Mouse (Mus musculus): ENCODE data around the gene S100a5. TPM values are rescaled to one million over a fixed set of nuclear protein-coding genes. Genes with fewer than 3 reads are reported as not detected.
A peak's percentile ranks its signal among the peaks of the same experiment; 100 is the strongest.

Gene S100a5
- total RNA-seq, 2 experiments from 2014 or later, result not detected

GRCm38 (mm10) chr3:90621552-90621951 lies 13.2 kb downstream of the S100a5 start:
- DNase-seq (ENCODE audit: extremely low spot score in 1 of 2, low spot score in 1 of 2), result no peak

GRCm38 (mm10) chr3:90623435-90624071 lies 15.2 kb downstream of the S100a5 start:
- DNase-seq (ENCODE audit: extremely low spot score in 1 of 2, low spot score in 1 of 2), result peak in 1 of 2 experiments; percentile 53

- DNase-seq (ENCODE audit: extremely low spot score in 1 of 2, low spot score in 1 of 2), result no peak
Observed at GRCm38 (mm10) chr3:90625496-90625895, 17.2 kb downstream of the S100a5 start.

- no peak for DNase-seq (ENCODE audit: extremely low spot score in 1 of 2, low spot score in 1 of 2)
Observed at GRCm38 (mm10) chr3:90626266-90627021, 18.1 kb downstream of the S100a5 start.

GRCm38 (mm10) chr3:90627366-90627765 lies 19.0 kb downstream of the S100a5 start:
- no peak for DNase-seq (ENCODE audit: extremely low spot score in 1 of 2, low spot score in 1 of 2)

- DNase-seq (ENCODE audit: extremely low spot score in 1 of 2, low spot score in 1 of 2), result no peak
Observed at GRCm38 (mm10) chr3:90627807-90628206, 19.5 kb downstream of the S100a5 start.

GRCm38 (mm10) chr3:90629298-90629697 lies 21.0 kb downstream of the S100a5 start:
- DNase-seq (ENCODE audit: extremely low spot score in 1 of 2, low spot score in 1 of 2), result no peak

GRCm38 (mm10) chr3:90631984-90632383 lies 23.7 kb downstream of the S100a5 start:
- no peak for DNase-seq (ENCODE audit: extremely low spot score in 1 of 2, low spot score in 1 of 2)

GRCm38 (mm10) chr3:90638511-90639275 lies 30.4 kb downstream of the S100a5 start:
- no peak for DNase-seq (ENCODE audit: extremely low spot score in 1 of 2, low spot score in 1 of 2)

- no peak for DNase-seq (ENCODE audit: extremely low spot score in 1 of 2, low spot score in 1 of 2)
Observed at GRCm38 (mm10) chr3:90639511-90640154, 31.3 kb downstream of the S100a5 start.

GRCm38 (mm10) chr3:90640981-90641380 lies 32.7 kb downstream of the S100a5 start:
- no peak for DNase-seq (ENCODE audit: extremely low spot score in 1 of 2, low spot score in 1 of 2)

- peak in 1 of 2 experiments; percentile 61 for DNase-seq (ENCODE audit: extremely low spot score in 1 of 2, low spot score in 1 of 2)
Observed at GRCm38 (mm10) chr3:90644220-90644619, 35.9 kb downstream of the S100a5 start.

GRCm38 (mm10) chr3:90647291-90647690 lies 39.0 kb downstream of the S100a5 start:
- no peak for DNase-seq (ENCODE audit: extremely low spot score in 1 of 2, low spot score in 1 of 2)

- no peak for DNase-seq (ENCODE audit: extremely low spot score in 1 of 2, low spot score in 1 of 2)
Observed at GRCm38 (mm10) chr3:90648981-90649380, 40.7 kb downstream of the S100a5 start.

GRCm38 (mm10) chr3:90649832-90650231 lies 41.5 kb downstream of the S100a5 start:
- DNase-seq (ENCODE audit: extremely low spot score in 1 of 2, low spot score in 1 of 2), result no peak

GRCm38 (mm10) chr3:90652878-90653508 lies 44.7 kb downstream of the S100a5 start:
- DNase-seq (ENCODE audit: extremely low spot score in 1 of 2, low spot score in 1 of 2), result peak; percentile 61 to 90

GRCm38 (mm10) chr3:90653717-90654116 lies 45.4 kb downstream of the S100a5 start, which contains the start of gene S100a7a:
Gene S100a7a, plus strand, starts transcription at chr3:90654017.
- DNase-seq (ENCODE audit: extremely low spot score in 1 of 2, low spot score in 1 of 2), result no peak

GRCm38 (mm10) chr3:90657405-90657804 lies 49.1 kb downstream of the S100a5 start:
- no peak for DNase-seq (ENCODE audit: extremely low spot score in 1 of 2, low spot score in 1 of 2)

GRCm38 (mm10) chr3:90659364-90660044 lies 51.2 kb downstream of the S100a5 start:
- no peak for DNase-seq (ENCODE audit: extremely low spot score in 1 of 2, low spot score in 1 of 2)

All from layer of hippocampus, postnatal 25 days (tissue).